Mouse (Mus musculus) forebrain, embryonic 14.5 days (tissue): Measurements from ENCODE around the gene Nat8f5. TPM values are rescaled to one million over a fixed set of nuclear protein-coding genes. Genes with fewer than 3 reads are reported as not detected.
"Not testable (repeated sequence)": the region's sequence is repeated elsewhere in the genome, so short reads cannot be mapped to it uniquely, and the experiment has no call there.

ENCODE experiments used
- ATAC-seq: fragments of 200-750 bp; cut with Nextera tagmentation; 2 replicates; pipeline ENCODE4 v1.8.0; 2017; ENCODE audit warnings: mild to moderate bottlenecking, moderate library complexity
- DNase-seq: peaks from one replicate; pipeline ENCODE4 v3.0.0-alpha.2; 2015; ENCODE audit warnings: low spot score
- H3K27ac ChIP-seq: fragments of 300-500 bp; sonication (generic); 2 replicates; pipeline ENCODE4 v1.5.1; 2014; ENCODE audit warnings: low read depth, mild to moderate bottlenecking, control low read depth, low read length, moderate library complexity
- H3K27me3 ChIP-seq: fragments of 300-500 bp; sonication (generic); replicated peaks from 2 replicates; pipeline ENCODE4 v1.6.1; 2014; ENCODE audit warnings: low read length, control low read depth, mixed read lengths; ENCODE audit not compliant: control insufficient read depth, insufficient read depth
- H3K36me3 ChIP-seq: fragments of 300-500 bp; sonication (generic); 2 replicates; pipeline ENCODE4 v1.6.1; 2014; ENCODE audit warnings: low read length, control low read depth; ENCODE audit not compliant: control insufficient read depth, insufficient read depth
- H3K4me1 ChIP-seq: fragments of 300-500 bp; sonication (generic); 2 replicates; pipeline ENCODE4 v1.6.1; 2014; ENCODE audit warnings: antibody characterized with exemption, low read length, control low read depth; ENCODE audit not compliant: control insufficient read depth, insufficient read depth
- H3K4me2 ChIP-seq: fragments of 300-500 bp; sonication (generic); 2 replicates; pipeline ENCODE4 v1.6.1; 2014; ENCODE audit warnings: mild to moderate bottlenecking, control low read depth, low read length
- H3K4me3 ChIP-seq: fragments of 300-500 bp; sonication (generic); 2 replicates; pipeline ENCODE4 v1.5.1; 2014; ENCODE audit warnings: low read depth, low read length, control low read depth
- H3K9ac ChIP-seq: fragments of 300-500 bp; sonication (generic); 2 replicates; pipeline ENCODE4 v1.6.1; 2014; ENCODE audit warnings: mild to moderate bottlenecking, low read length, control low read depth, moderate library complexity
- H3K9me3 ChIP-seq: fragments of 300-500 bp; sonication (generic); replicated peaks from 2 replicates; pipeline ENCODE4 v1.6.1; 2016; ENCODE audit warnings: low read length, control low read depth, mixed read lengths; ENCODE audit not compliant: control insufficient read depth
- WGBS: fragments of 180-500 bp; shearing (Covaris S2); extraction: QIAGEN DNeasy Blood & Tissue Kit; methylation state at CpG from one replicate; pipeline ENCODE4 v1.1.7; 2014; 5-methylcytosine and 5-hydroxymethylcytosine counted together
- polyA plus RNA-seq: library from polyadenylated mRNA; unstranded; fragments of >200 nt; fragmentation: Nextera tagmentation; extraction: Ambion mirVana; gene quantifications from 2 replicates; pipeline ENCODE4 v1.2.1, GENCODE M21; 2014

The Nat8f5 gene
- polyA plus RNA-seq = not detected in 2 replicates

DNA sequence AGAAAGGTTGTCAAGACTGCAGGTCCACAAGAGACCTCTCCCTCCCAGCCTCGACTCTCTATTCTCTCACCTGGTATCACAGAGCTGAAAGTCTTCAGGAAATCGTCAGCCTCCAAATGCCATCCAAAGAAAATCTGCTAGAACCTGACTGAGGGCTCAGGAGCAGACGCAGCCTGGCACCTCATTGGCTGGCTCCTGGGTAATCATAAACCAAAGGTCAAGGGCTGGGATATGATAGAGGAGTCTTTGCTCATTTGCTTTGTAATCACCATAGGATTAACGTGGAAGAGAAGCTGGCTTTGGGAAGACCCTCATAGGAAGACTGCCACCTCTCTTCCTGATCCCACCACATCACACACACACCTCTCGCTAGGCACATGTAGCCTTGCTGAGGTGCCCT is at the start of gene Nat8f5, which contains the start of gene Nat8f6:
Gene Nat8f5, minus strand, starts transcription at position 136 of the 400 bp plus-strand sequence.
Gene Nat8f6, minus strand, starts transcription at position 118 of the 400 bp plus-strand sequence.
- DNase-seq = no peak
- no peaks in the 10 kb centered on the region for H3K27me3 ChIP-seq
- H3K4me1 ChIP-seq = no peaks in the 10 kb centered on the region
- no peaks in the 10 kb centered on the region for H3K36me3 ChIP-seq
- H3K4me2 ChIP-seq = no peak within 1 kb of the TSS
- H3K4me3 ChIP-seq = no peak within 1 kb of the TSS
- no peak within 1 kb of the TSS for H3K27ac ChIP-seq
- H3K9me3 ChIP-seq = no peaks in the 10 kb centered on the region
- 90% methylated on average over 5 of the region's 5 CpGs for WGBS
- no peak within 1 kb of the TSS for H3K9ac ChIP-seq
- no peak for ATAC-seq

DNA sequence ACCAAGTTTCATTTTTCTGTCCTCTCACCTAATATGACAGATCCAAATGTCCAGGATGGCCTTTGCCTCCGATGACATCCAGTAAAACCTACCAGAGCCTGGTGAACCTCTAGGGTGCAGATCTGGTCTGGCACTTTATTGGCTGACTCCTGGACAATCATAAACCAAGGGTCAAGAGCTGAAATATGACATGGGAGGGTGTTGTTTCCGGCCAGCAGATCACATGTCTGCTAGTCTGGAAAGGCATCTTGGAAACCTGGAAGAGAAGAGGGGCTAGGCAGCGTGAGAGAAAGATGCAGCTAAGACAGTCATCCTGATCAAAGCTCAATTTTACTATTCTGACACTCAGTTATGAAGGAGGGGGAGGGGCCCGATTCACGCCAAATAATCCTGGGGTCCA is 48.2 kb upstream of the Nat8f5 start, which contains the start of gene Nat8f2:
Gene Nat8f2, minus strand, starts transcription at position 153 of the 400 bp plus-strand sequence.
- H3K27me3 ChIP-seq, H3K4me2 ChIP-seq, H3K36me3 ChIP-seq, H3K27ac ChIP-seq, DNase-seq, H3K4me3 ChIP-seq, H3K9ac ChIP-seq, H3K4me1 ChIP-seq, H3K9me3 ChIP-seq, ATAC-seq: not testable (repeated sequence)
- WGBS = 89% methylated on average over 5 of the region's 5 CpGs

DNA sequence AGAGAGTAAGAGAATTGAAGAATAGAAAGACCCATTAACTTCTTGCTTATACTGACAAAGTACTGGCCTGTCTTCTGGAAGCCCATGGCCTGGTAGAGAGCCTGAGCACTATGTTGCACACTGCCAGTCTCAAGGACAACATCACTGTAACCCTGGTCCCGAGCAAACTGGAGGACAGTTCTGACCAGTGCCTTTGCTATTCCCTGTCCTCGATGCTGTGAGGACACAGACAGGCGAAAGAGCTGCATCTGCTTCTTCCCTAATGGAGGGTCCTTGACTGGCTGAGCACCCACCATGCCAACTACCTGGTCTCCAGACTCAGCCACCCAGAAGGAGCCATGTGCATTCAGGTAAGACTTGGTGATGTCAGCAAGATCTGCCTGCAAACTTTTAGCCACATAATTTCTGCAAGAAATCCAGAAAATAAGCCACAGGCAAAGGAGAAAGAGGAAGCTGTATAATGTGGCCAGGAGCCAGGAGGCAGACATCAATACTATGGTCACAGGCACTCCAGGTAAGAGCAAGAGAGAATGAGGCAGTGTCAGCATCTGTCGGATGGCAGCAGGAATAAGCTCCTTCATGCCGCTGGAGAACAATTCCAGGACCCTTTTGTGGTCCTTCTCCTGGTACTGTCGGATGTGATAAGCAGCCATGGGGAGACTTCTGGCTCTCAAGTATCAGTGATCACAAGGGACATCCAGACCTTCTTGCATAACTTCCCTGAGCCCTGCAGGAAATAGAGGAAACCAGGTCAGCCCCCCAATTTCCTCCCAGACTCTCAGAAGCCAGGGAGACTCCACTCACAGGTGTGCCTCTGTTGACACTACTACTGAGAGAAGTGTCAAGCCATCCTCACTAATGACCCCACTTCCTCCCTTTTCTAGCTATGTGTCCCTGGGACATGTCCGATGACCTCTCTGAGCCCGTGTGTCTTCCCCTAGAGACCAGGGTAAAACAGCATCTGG is 47.2 kb upstream of the Nat8f5 start:
- ATAC-seq (no peak), DNase-seq (no peak)
- no peaks in the 10 kb centered on the region for H3K4me1 ChIP-seq
- no peak overlapping the region for H3K9ac ChIP-seq
- WGBS = 86% methylated on average over 8 of the region's 8 CpGs
- H3K9me3 ChIP-seq = no peaks in the 10 kb centered on the region
- H3K4me3 ChIP-seq = no peak overlapping the region
- no peak overlapping the region for H3K27ac ChIP-seq
- H3K27me3 ChIP-seq = no peaks in the 10 kb centered on the region
- no peaks in the 10 kb centered on the region for H3K36me3 ChIP-seq
- H3K4me2 ChIP-seq = no peak overlapping the region

GRCm38 (mm10) chr6:85866995-85867394 is 46.2 kb upstream of the Nat8f5 start:
- not testable (repeated sequence) for H3K9me3 ChIP-seq, H3K4me2 ChIP-seq, H3K4me3 ChIP-seq, ATAC-seq, H3K36me3 ChIP-seq, H3K27ac ChIP-seq, H3K4me1 ChIP-seq, H3K27me3 ChIP-seq, H3K9ac ChIP-seq, DNase-seq
- WGBS = 62% methylated on average over 1 of the region's 1 CpGs

DNA sequence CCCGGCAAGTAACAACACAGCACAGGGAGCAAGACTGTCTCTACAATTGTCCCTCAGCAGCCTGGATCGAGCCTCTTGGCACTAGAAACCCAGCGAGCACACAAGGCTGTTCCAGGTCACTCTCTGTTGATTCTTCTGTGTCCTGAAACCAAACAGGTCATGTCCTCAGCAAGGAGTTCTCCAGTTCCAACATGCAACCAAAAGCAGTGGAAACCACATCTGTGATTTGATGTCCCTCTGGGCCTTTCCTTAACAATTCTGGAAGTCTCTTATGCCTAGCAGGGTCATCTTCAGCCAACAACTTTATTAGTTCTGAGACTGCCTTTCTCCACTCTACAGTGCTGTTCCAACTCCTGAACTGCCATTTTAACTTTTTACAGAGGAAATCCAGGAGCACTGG is 45.4 kb upstream of the Nat8f5 start:
- not testable (repeated sequence) for H3K4me1 ChIP-seq, ATAC-seq, H3K4me3 ChIP-seq, H3K9me3 ChIP-seq, DNase-seq, H3K36me3 ChIP-seq, H3K4me2 ChIP-seq, H3K27ac ChIP-seq, H3K27me3 ChIP-seq, H3K9ac ChIP-seq
- WGBS = 92% methylated on average over 3 of the region's 3 CpGs

- DNase-seq, H3K36me3 ChIP-seq, H3K9me3 ChIP-seq, H3K27me3 ChIP-seq, H3K4me3 ChIP-seq, H3K4me1 ChIP-seq, H3K27ac ChIP-seq, H3K9ac ChIP-seq, H3K4me2 ChIP-seq, ATAC-seq: not testable (repeated sequence)
- WGBS = 77% methylated on average over 6 of the region's 7 CpGs
These were observed 44.3 kb upstream of the Nat8f5 start for GRCm38 (mm10) chr6:85864900-85865639.

GRCm38 (mm10) chr6:85863840-85864239 is 43.1 kb upstream of the Nat8f5 start:
- Histone ChIP-seq H3K4me3 (no peak overlapping the region), H3K27me3 (no peaks in the 10 kb centered on the region), H3K27ac (no peak overlapping the region), H3K9ac (no peak overlapping the region), H3K4me2 (no peak overlapping the region), H3K9me3 (no peaks in the 10 kb centered on the region), H3K36me3 (no peaks in the 10 kb centered on the region), H3K4me1 (no peaks in the 10 kb centered on the region)
- DNase-seq (no peak), ATAC-seq (no peak)
- 87% methylated on average over 2 of the region's 2 CpGs for WGBS

DNA sequence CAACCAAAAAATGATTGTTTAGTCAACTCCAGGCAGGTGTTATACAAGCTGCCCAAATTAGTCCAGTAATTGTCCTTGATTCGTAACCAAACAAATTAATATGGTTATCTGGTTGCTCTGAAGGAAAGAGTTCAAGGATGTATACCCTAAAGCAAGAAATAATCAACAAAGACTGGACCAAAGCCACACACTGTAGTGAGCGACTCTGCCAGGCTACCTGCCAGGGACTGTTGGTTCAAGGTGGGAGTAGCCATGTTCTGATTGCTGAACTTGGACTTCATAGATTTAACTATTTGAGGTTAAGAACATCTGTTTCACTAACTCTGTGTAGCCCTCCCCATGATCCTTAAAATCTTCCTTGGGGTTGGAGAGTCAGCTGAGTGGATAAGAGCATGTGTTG is 42.4 kb upstream of the Nat8f5 start:
- Histone ChIP-seq H3K4me3 (no peak overlapping the region), H3K27ac (no peak overlapping the region), H3K36me3 (no peaks in the 10 kb centered on the region), H3K9ac (no peak overlapping the region), H3K4me1 (no peaks in the 10 kb centered on the region), H3K9me3 (no peaks in the 10 kb centered on the region), H3K4me2 (no peak overlapping the region), H3K27me3 (no peaks in the 10 kb centered on the region)
- ATAC-seq = no peak
- DNase-seq = no peak
- WGBS = 81% methylated on average over 2 of the region's 2 CpGs
